Mouse (Mus musculus) MEL (cell line): ENCODE measurements around the gene Immp2l. TPM values are rescaled to one million over a fixed set of nuclear protein-coding genes. Genes with fewer than 3 reads are reported as not detected.

Experiments used
- DNase-seq: peaks from one replicate; pipeline ENCODE4 v3.0.0; 2011; ENCODE audit warnings: low read depth, low spot score
- H3K27ac ChIP-seq: 2 replicates; pipeline ENCODE4 v1.5.1; 2012; ENCODE audit warnings: low read depth, mild to moderate bottlenecking, control low read depth, low read length, moderate library complexity; ENCODE audit not compliant: control insufficient read depth
- H3K27me3 ChIP-seq, 2 experiments: fragments of 150-350 bp in 1 of 2; sonication (generic) in 1 of 2; 2 replicates each; pipeline ENCODE4 v1.6.1; 2012; ENCODE audit warnings: low read length in 2 of 2, mild to moderate bottlenecking in 2 of 2, improper control_type of control experiment in 1 of 2, moderate library complexity in 1 of 2; ENCODE audit not compliant: insufficient read depth in 2 of 2, control insufficient read depth in 1 of 2
- H3K36me3 ChIP-seq, 2 experiments: 2 replicates each; pipeline ENCODE4 v1.6.1; 2012 to 2014; ENCODE audit warnings: low read length in 2 of 2, improper control_type of control experiment in 1 of 2, inconsistent platforms in 1 of 2, mild to moderate bottlenecking in 1 of 2; ENCODE audit not compliant: insufficient read depth in 2 of 2, control insufficient read depth in 1 of 2
- H3K4me1 ChIP-seq, 2 experiments: fragments of 150-350 bp in 1 of 2; sonication (generic) in 1 of 2; 2 replicates each; pipeline ENCODE4 v1.6.1; 2012; ENCODE audit warnings: low read length in 2 of 2, improper control_type of control experiment in 1 of 2, mild to moderate bottlenecking in 1 of 2; ENCODE audit not compliant: insufficient read depth in 2 of 2, control insufficient read depth in 1 of 2
- H3K4me3 ChIP-seq, 2 experiments: fragments of 150-350 bp in 1 of 2; sonication (generic) in 1 of 2; 2 replicates each; pipeline ENCODE4 v1.5.1; 2012; ENCODE audit warnings: low read depth in 2 of 2, low read length in 2 of 2, mild to moderate bottlenecking in 2 of 2, moderate library complexity in 2 of 2, control low read depth in 1 of 2, improper control_type of control experiment in 1 of 2; ENCODE audit not compliant: control insufficient read depth in 1 of 2, insufficient read depth in 1 of 2
- H3K79me2 ChIP-seq: 2 replicates; pipeline ENCODE4 v1.6.1; 2012; ENCODE audit warnings: mild to moderate bottlenecking, low read length, moderate library complexity; ENCODE audit not compliant: control insufficient read depth, poor library complexity, insufficient read depth
- H3K9ac ChIP-seq: 2 replicates; pipeline ENCODE4 v1.6.1; 2012; ENCODE audit warnings: low read depth, mild to moderate bottlenecking, control low read depth, low read length, moderate library complexity; ENCODE audit not compliant: control insufficient read depth, poor library complexity, severe bottlenecking
- H3K9me3 ChIP-seq: fragments of 150-350 bp; sonication (generic); replicated peaks from 2 replicates; pipeline ENCODE4 v1.6.1; 2012; ENCODE audit warnings: mild to moderate bottlenecking, low read length, improper control_type of control experiment, moderate library complexity; ENCODE audit not compliant: insufficient read depth
- CHD1 ChIP-seq: IDR thresholded peaks from 2 replicates; pipeline ENCODE4 v1.6.1; 2012; ENCODE audit warnings: low read depth, mild to moderate bottlenecking, inconsistent platforms, low read length, improper control_type of control experiment
- CHD2 ChIP-seq: IDR thresholded peaks from 2 replicates; pipeline ENCODE4 v1.6.1; 2011; ENCODE audit warnings: low read length, improper control_type of control experiment
- E2F4 ChIP-seq: IDR thresholded peaks from 2 replicates; pipeline ENCODE4 v1.6.1; 2011; ENCODE audit warnings: low read depth, low read length, improper control_type of control experiment, borderline replicate concordance
- ELF1 ChIP-seq: IDR thresholded peaks from 2 replicates; pipeline ENCODE4 v1.6.1; 2014; ENCODE audit warnings: low read depth, mild to moderate bottlenecking, inconsistent platforms, low read length, improper control_type of control experiment, moderate library complexity
- EP300 ChIP-seq, 2 experiments: IDR thresholded peaks; 2 replicates each; pipeline ENCODE4 v1.6.1; 2011; ENCODE audit warnings: improper control_type of control experiment in 2 of 2, low read length in 2 of 2, low read depth in 1 of 2, mild to moderate bottlenecking in 1 of 2
- ETS1 ChIP-seq: IDR thresholded peaks from 2 replicates; pipeline ENCODE4 v1.6.1; 2012; ENCODE audit warnings: low read depth, mild to moderate bottlenecking, inconsistent platforms, low read length, improper control_type of control experiment, moderate library complexity
- GABPA ChIP-seq: IDR thresholded peaks from 2 replicates; pipeline ENCODE4 v1.6.1; 2012; ENCODE audit warnings: low read depth, mild to moderate bottlenecking, inconsistent platforms, low read length, improper control_type of control experiment, moderate library complexity
- HCFC1 ChIP-seq: IDR thresholded peaks from 2 replicates; pipeline ENCODE4 v1.6.1; 2012; ENCODE audit warnings: low read depth, mild to moderate bottlenecking, inconsistent platforms, low read length, improper control_type of control experiment, moderate library complexity
- KAT2A ChIP-seq: conservative IDR thresholded peaks from 2 replicates; pipeline ENCODE4 v1.6.1; 2012; ENCODE audit warnings: low read depth, low read length, improper control_type of control experiment, inconsistent platforms
- MAFK ChIP-seq: IDR thresholded peaks from 2 replicates; pipeline ENCODE4 v1.6.1; 2011; ENCODE audit warnings: low read depth, mild to moderate bottlenecking, low read length, improper control_type of control experiment, borderline replicate concordance
- MAX ChIP-seq: IDR thresholded peaks from 2 replicates; pipeline ENCODE4 v1.6.1; 2011; ENCODE audit warnings: low read length, improper control_type of control experiment
- MAZ ChIP-seq: IDR thresholded peaks from 2 replicates; pipeline ENCODE4 v1.6.1; 2012; ENCODE audit warnings: low read depth, mild to moderate bottlenecking, inconsistent platforms, low read length, improper control_type of control experiment
- MEF2A ChIP-seq: IDR thresholded peaks from 2 replicates; pipeline ENCODE4 v1.6.1; 2014; ENCODE audit warnings: low read depth, mild to moderate bottlenecking, inconsistent platforms, low read length, improper control_type of control experiment; ENCODE audit not compliant: poor library complexity, insufficient replicate concordance, severe bottlenecking; ENCODE audit errors: extremely low read depth
- MYC ChIP-seq: IDR thresholded peaks from 2 replicates; pipeline ENCODE4 v1.6.1; 2011; ENCODE audit warnings: low read depth, mild to moderate bottlenecking, low read length, improper control_type of control experiment, moderate library complexity
- POLR2A ChIP-seq, 2 experiments: IDR thresholded peaks; 2 replicates each; pipeline ENCODE4 v1.6.1; 2011 to 2012; ENCODE audit warnings: low read length in 2 of 2, mild to moderate bottlenecking in 2 of 2, control low read depth in 1 of 2, improper control_type of control experiment in 1 of 2, low read depth in 1 of 2, moderate library complexity in 1 of 2; ENCODE audit not compliant: control insufficient read depth in 1 of 2, insufficient read depth in 1 of 2, poor library complexity in 1 of 2
- POLR2AphosphoS2 ChIP-seq: IDR thresholded peaks from 2 replicates; pipeline ENCODE4 v1.6.1; 2011; ENCODE audit warnings: low read length, improper control_type of control experiment
- RAD21 ChIP-seq: IDR thresholded peaks from 2 replicates; pipeline ENCODE4 v1.6.1; 2011; ENCODE audit warnings: mild to moderate bottlenecking, low read depth, low read length, improper control_type of control experiment
- RCOR1 ChIP-seq: IDR thresholded peaks from 2 replicates; pipeline ENCODE4 v1.6.1; 2012; ENCODE audit warnings: low read depth, mild to moderate bottlenecking, inconsistent platforms, low read length, improper control_type of control experiment
- TAL1 ChIP-seq: IDR thresholded peaks from 2 replicates; pipeline ENCODE4 v1.6.1; 2012; ENCODE audit warnings: mild to moderate bottlenecking, inconsistent platforms, low read length, moderate library complexity, mixed read lengths
- TCF12 ChIP-seq: IDR thresholded peaks from 2 replicates; pipeline ENCODE4 v1.6.1; 2014; ENCODE audit warnings: low read depth, mild to moderate bottlenecking, inconsistent platforms, low read length, improper control_type of control experiment, moderate library complexity
- USF2 ChIP-seq, 2 experiments: IDR thresholded peaks; 2 replicates each; pipeline ENCODE4 v1.6.1; 2011 to 2012; ENCODE audit warnings: improper control_type of control experiment in 2 of 2, low read length in 2 of 2, borderline replicate concordance in 1 of 2, inconsistent platforms in 1 of 2, low read depth in 1 of 2, mild to moderate bottlenecking in 1 of 2; ENCODE audit not compliant: insufficient read depth in 1 of 2
- polyA plus RNA-seq, 2 experiments: library from polyadenylated mRNA; stranded (reverse) in 1 of 2; unstranded in 1 of 2; fragments of >175 nt in 1 of 2; fragments of >200 nt in 1 of 2; gene quantifications; 2 replicates each; pipeline versions ENCODE4 v1.2.1 to v1.2.4; 2012; ENCODE audit warnings: low replicate concordance in 2 of 2, low read depth in 1 of 2; ENCODE audit not compliant: insufficient read length in 2 of 2, insufficient read depth in 1 of 2, missing spikeins in 1 of 2
- total RNA-seq: library from RNA; depleted of rRNA; stranded (reverse); fragments of 300-350 nt; gene quantifications from 2 replicates; pipeline ENCODE4 v1.2.3, GENCODE M21; 2012

Immp2l gene
- total and polyA plus RNA-seq, 3 experiments, result 4.0 to 5.0 TPM; not detected in 1

GRCm38 (mm10) chr12:40979716-40980115 is 44.2 kb upstream of the Immp2l start:
- H3K27ac ChIP-seq, result no peak overlapping the region
- no peaks in the 10 kb centered on the region for H3K79me2 ChIP-seq
- no peak overlapping the region for H3K4me3 ChIP-seq
- TF ChIP-seq MYC (no peak), POLR2A (IDR thresholded peaks at IDR 0.05; ENCODE audit: control insufficient read depth in 1 of 2, insufficient read depth in 1 of 2, low read depth in 1 of 2, low read length in 2 of 2, poor library complexity in 1 of 2) (no peak), RCOR1 (no peak), ELF1 (no peak), GABPA (no peak), CHD1 (no peak), CHD2 (no peak), MAX (no peak), MAFK (no peak)
- H3K4me1 ChIP-seq, result no peaks in the 10 kb centered on the region
- H3K9ac ChIP-seq, result no peak overlapping the region
- no peaks in the 10 kb centered on the region for H3K9me3 ChIP-seq
- H3K36me3 ChIP-seq, result no peaks in the 10 kb centered on the region
- no peak for DNase-seq
- no peaks in the 10 kb centered on the region for H3K27me3 ChIP-seq

GRCm38 (mm10) chr12:40980160-40980559 is 43.7 kb upstream of the Immp2l start:
- Histone ChIP-seq H3K4me3 (no peak overlapping the region), H3K27ac (no peak overlapping the region), H3K9me3 (no peaks in the 10 kb centered on the region), H3K4me1 (no peaks in the 10 kb centered on the region), H3K27me3 (no peaks in the 10 kb centered on the region), H3K9ac (no peak overlapping the region), H3K36me3 (no peaks in the 10 kb centered on the region), H3K79me2 (no peaks in the 10 kb centered on the region)
- TF ChIP-seq KAT2A, result no peak
- no peak for TF ChIP-seq MAZ
- no peak for TF ChIP-seq USF2 (IDR thresholded peaks at IDR 0.05; ENCODE audit: borderline replicate concordance in 1 of 2, insufficient read depth in 1 of 2, low read depth in 1 of 2, low read length in 2 of 2)
- TF ChIP-seq HCFC1, result no peak
- TF ChIP-seq RAD21, result no peak
- no peak for TF ChIP-seq TCF12
- no peak for TF ChIP-seq POLR2AphosphoS2
- TF ChIP-seq MEF2A, result no peak
- TF ChIP-seq E2F4, result no peak
- no peak for TF ChIP-seq ETS1
- no peak for TF ChIP-seq TAL1
- no peak for TF ChIP-seq ELF1
- no peak for TF ChIP-seq EP300 (IDR thresholded peaks at IDR 0.05; ENCODE audit: low read depth in 1 of 2, low read length in 2 of 2)
- TF ChIP-seq CHD2, result no peak
- DNase-seq, result no peak
